In the genomic region with DNA sequence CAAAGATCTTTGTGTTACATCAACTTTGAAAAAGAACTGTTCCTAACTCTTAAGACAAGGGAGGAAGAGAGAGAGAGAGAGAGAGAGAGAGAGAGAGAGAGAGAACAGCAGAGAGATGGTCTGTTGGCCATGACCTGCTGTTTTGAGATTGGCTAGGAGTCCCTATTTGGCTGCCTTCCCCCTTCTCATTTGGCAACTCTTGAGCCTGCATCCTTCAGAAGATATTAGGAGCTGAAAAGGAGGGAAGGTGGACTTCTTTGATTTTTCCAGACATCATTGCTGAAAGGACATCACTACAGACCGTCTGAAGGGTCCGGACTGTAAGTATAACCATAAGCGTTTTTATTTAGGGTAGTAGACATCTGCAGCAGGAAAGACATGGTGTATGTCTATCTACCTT, we compare ENCODE assay signal across 15 mouse cellular contexts. TPM values are rescaled to one million over a fixed set of nuclear protein-coding genes. Genes with fewer than 3 reads are reported as not detected.
DNase-seq lines count a peak whose midpoint lies in the region.
"Had no signal": no experiment of that assay in that cellular context is flagged by ENCODE, and none has a peak within 500 bp of the region (broad histone marks: within the 10 kb centered on the region; RNA-seq: fewer than 3 reads in every experiment).

No protein-coding gene starts in this region.

- peak; percentile 92 for DNase-seq in brain, adult 2 months (ENCODE audit: low read depth, low spot score)
- DNase-seq in cerebellum, adult 18-20 months = peak; percentile 76 to 80
- peak; percentile 84 for DNase-seq in cerebellum, adult 9-11 months
- peak; percentile 64 to 76 for DNase-seq in cerebellum, postnatal 36 days
- no peak for DNase-seq in right cerebral cortex, adult 18-20 months
- DNase-seq in frontal cortex, postnatal 10 days (ENCODE audit: low spot score in 2 of 2) = no peak
- no peak for DNase-seq in gastrocnemius, postnatal 4 days (ENCODE audit: low spot score in 2 of 2)
- DNase-seq: adrenal gland, postnatal 14 days; forebrain, postnatal 0 days; gastrocnemius, adult 2 months; gastrocnemius, postnatal 36 days; heart, adult 18-20 months; heart, postnatal 10 days; heart, postnatal 4 days; kidney, adult 11 months had no signal

RNA-seq across cellular contexts. Expression of gene Dck, which starts 28.9 kb away (rescaled TPM):
- total RNA-seq in gastrocnemius, postnatal 4 days (2021) = 10 to 100 TPM in 1 of 2 experiments, 1 to 10 TPM in 1; 8.7 to 11.4 TPM

Comparison
In these comparisons a context has a peak if more than half of its experiments do, and no peak if none do; other contexts are left out.
1. DNase-seq: peak in brain, adult 2 months (single experiment), cerebellum, adult 18-20 months (2 of 2), cerebellum, adult 9-11 months (single experiment) and cerebellum, postnatal 36 days (2 of 2); none in right cerebral cortex, adult 18-20 months (single experiment), frontal cortex, postnatal 10 days (0 of 2) and gastrocnemius, postnatal 4 days (0 of 2).